Mouse (Mus musculus): ENCODE data around the gene Snn. TPM values are rescaled to one million over a fixed set of nuclear protein-coding genes. Genes with fewer than 3 reads are reported as not detected.

Gene Snn
- polyA plus RNA-seq, 1 experiment from 2014 or later: 66.4 TPM

- H3K27ac ChIP-seq (replicated peaks; ENCODE audit: low read depth, low read length): no peak overlapping the region
- peaks cover 11% of the 10 kb centered on the region for H3K4me1 ChIP-seq (ENCODE audit: control insufficient read depth, insufficient read depth, low read length)
- no peaks in the 10 kb centered on the region for H3K9me3 ChIP-seq (replicated peaks; ENCODE audit: control insufficient read depth, low read length)
- no peak overlapping the region for H3K4me3 ChIP-seq (ENCODE audit: low read depth, low read length)
- DNase-seq (ENCODE audit: low spot score): no peak
- WGBS: 85% methylated on average over 6 of the region's 6 CpGs
- no peak overlapping the region for H3K9ac ChIP-seq (replicated peaks; ENCODE audit: low read length)
- no peak for ATAC-seq (replicated peaks; ENCODE audit: insufficient number of reproducible peaks, low FRiP score, low TSS enrichment, low read depth)
- no peaks in the 10 kb centered on the region for H3K27me3 ChIP-seq (ENCODE audit: control insufficient read depth, insufficient read depth, low read length)
- no peak overlapping the region for H3K4me2 ChIP-seq (ENCODE audit: low read depth, low read length)
- peaks cover 12% of the 10 kb centered on the region for H3K36me3 ChIP-seq (replicated peaks; ENCODE audit: control insufficient read depth, insufficient read depth, low read depth, low read length)
Measured at GRCm38 (mm10) chr16:11073060-11073459, 12.3 kb downstream of the Snn start.

DNA sequence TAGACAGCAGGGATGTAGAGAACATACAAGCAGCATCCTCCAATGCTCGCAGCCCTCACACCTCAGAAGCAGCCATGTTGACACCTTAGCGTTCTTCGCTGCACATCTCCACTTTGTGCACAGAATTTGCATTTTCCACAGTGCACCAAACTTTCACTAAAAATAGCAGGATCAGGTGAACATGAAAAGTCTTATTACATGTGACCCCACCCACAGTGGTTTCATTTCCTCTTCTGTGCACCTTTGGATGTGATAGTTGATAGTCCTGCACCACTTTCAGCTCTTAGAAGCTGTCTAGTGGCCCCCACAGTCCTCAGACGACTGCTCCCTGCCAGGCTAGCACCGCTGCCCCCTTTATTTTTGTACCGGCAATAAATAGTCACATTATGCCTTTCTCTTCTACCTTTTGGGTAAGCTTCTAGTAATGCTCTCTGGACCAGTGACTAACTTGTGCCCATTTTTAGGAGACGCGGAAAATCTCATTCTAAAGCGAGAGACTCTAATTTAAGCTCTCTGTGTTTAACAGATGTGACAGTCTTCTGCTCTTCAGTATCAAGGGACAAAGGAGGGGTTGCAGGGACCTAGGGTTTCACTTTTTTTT, 17.0 kb downstream of the Snn start:
- 94% methylated on average over 9 of the region's 9 CpGs for WGBS
- no peaks in the 10 kb centered on the region for H3K9me3 ChIP-seq (replicated peaks; ENCODE audit: control insufficient read depth, low read length)
- no peaks in the 10 kb centered on the region for H3K27me3 ChIP-seq (ENCODE audit: control insufficient read depth, insufficient read depth, low read length)
- DNase-seq (ENCODE audit: low spot score) (no peak), ATAC-seq (replicated peaks; ENCODE audit: insufficient number of reproducible peaks, low FRiP score, low TSS enrichment, low read depth) (no peak)
- H3K27ac ChIP-seq (replicated peaks; ENCODE audit: low read depth, low read length): no peak overlapping the region
- H3K36me3 ChIP-seq (replicated peaks; ENCODE audit: control insufficient read depth, insufficient read depth, low read depth, low read length): peaks cover 9% of the 10 kb centered on the region
- H3K4me1 ChIP-seq (ENCODE audit: control insufficient read depth, insufficient read depth, low read length): no peaks in the 10 kb centered on the region
- H3K4me3 ChIP-seq (ENCODE audit: low read depth, low read length): no peak overlapping the region
- no peak overlapping the region for H3K9ac ChIP-seq (replicated peaks; ENCODE audit: low read length)
- no peak overlapping the region for H3K4me2 ChIP-seq (ENCODE audit: low read depth, low read length)

DNA sequence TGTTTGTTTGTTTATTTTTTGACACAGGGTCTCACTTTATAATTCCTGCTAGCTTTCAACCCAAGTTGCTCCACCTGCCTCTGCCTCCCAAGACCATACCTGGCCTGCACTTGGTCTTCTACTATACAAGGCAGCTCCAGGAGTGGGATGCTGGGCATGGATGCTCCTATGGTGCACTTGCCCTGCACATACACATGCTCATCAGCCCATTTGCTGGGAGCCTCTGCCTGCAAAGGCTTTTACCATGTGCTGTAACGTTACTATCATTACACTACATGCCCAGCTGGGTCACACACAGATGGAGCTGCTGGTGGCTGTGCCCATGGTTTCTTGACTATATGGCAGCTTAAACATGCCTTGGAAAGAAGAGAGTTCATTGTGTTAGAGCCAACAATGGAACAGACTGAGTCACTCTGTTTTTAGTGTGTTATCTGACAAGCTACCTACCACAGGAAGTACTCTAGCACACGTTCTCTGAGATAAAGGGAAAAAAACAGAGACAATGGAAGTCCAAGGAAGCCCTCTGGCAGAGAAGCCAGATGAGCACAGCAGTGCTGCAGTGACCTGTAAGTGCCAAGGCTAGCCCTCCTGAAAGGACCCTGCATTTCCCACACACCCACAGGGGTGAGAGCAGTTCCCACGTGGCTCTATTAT, 17.6 kb downstream of the Snn start:
- ATAC-seq (replicated peaks; ENCODE audit: insufficient number of reproducible peaks, low FRiP score, low TSS enrichment, low read depth) (no peak), DNase-seq (ENCODE audit: low spot score) (no peak)
- Histone ChIP-seq H3K9ac (replicated peaks; ENCODE audit: low read length) (no peak overlapping the region), H3K4me2 (ENCODE audit: low read depth, low read length) (no peak overlapping the region), H3K27me3 (ENCODE audit: control insufficient read depth, insufficient read depth, low read length) (no peaks in the 10 kb centered on the region), H3K4me3 (ENCODE audit: low read depth, low read length) (no peak overlapping the region), H3K36me3 (replicated peaks; ENCODE audit: control insufficient read depth, insufficient read depth, low read depth, low read length) (peaks cover 14% of the 10 kb centered on the region), H3K9me3 (replicated peaks; ENCODE audit: control insufficient read depth, low read length) (no peaks in the 10 kb centered on the region), H3K27ac (replicated peaks; ENCODE audit: low read depth, low read length) (no peak overlapping the region), H3K4me1 (ENCODE audit: control insufficient read depth, insufficient read depth, low read length) (no peaks in the 10 kb centered on the region)
- 85% methylated on average over 3 of the region's 3 CpGs for WGBS

- no peak for DNase-seq (ENCODE audit: low spot score)
- Histone ChIP-seq H3K4me1 (ENCODE audit: control insufficient read depth, insufficient read depth, low read length) (no peaks in the 10 kb centered on the region), H3K36me3 (replicated peaks; ENCODE audit: control insufficient read depth, insufficient read depth, low read depth, low read length) (peaks cover 13% of the 10 kb centered on the region), H3K27ac (replicated peaks; ENCODE audit: low read depth, low read length) (no peak overlapping the region), H3K9ac (replicated peaks; ENCODE audit: low read length) (no peak overlapping the region), H3K4me2 (ENCODE audit: low read depth, low read length) (no peak overlapping the region), H3K9me3 (replicated peaks; ENCODE audit: control insufficient read depth, low read length) (no peaks in the 10 kb centered on the region), H3K4me3 (ENCODE audit: low read depth, low read length) (no peak overlapping the region), H3K27me3 (ENCODE audit: control insufficient read depth, insufficient read depth, low read length) (no peaks in the 10 kb centered on the region)
- ATAC-seq (replicated peaks; ENCODE audit: insufficient number of reproducible peaks, low FRiP score, low TSS enrichment, low read depth): no peak; the same call in 1 of the 2 replicates
- 93% methylated on average over 8 of the region's 8 CpGs for WGBS
Measured at GRCm38 (mm10) chr16:11084181-11084580, 23.4 kb downstream of the Snn start.

- Histone ChIP-seq H3K4me3 (ENCODE audit: low read depth, low read length) (no peak overlapping the region), H3K9me3 (replicated peaks; ENCODE audit: control insufficient read depth, low read length) (no peaks in the 10 kb centered on the region), H3K9ac (replicated peaks; ENCODE audit: low read length) (no peak overlapping the region), H3K36me3 (replicated peaks; ENCODE audit: control insufficient read depth, insufficient read depth, low read depth, low read length) (peaks cover 16% of the 10 kb centered on the region), H3K27me3 (ENCODE audit: control insufficient read depth, insufficient read depth, low read length) (no peaks in the 10 kb centered on the region), H3K4me1 (ENCODE audit: control insufficient read depth, insufficient read depth, low read length) (no peaks in the 10 kb centered on the region), H3K27ac (replicated peaks; ENCODE audit: low read depth, low read length) (no peak overlapping the region), H3K4me2 (ENCODE audit: low read depth, low read length) (no peak overlapping the region)
- ATAC-seq (replicated peaks; ENCODE audit: insufficient number of reproducible peaks, low FRiP score, low TSS enrichment, low read depth) (no peak), DNase-seq (ENCODE audit: low spot score) (no peak)
- WGBS: 92% methylated on average over 3 of the region's 3 CpGs
Measured at GRCm38 (mm10) chr16:11086299-11086698, 25.6 kb downstream of the Snn start.

GRCm38 (mm10) chr16:11086856-11087588, 26.3 kb downstream of the Snn start:
- peaks cover 16% of the 10 kb centered on the region for H3K36me3 ChIP-seq (replicated peaks; ENCODE audit: control insufficient read depth, insufficient read depth, low read depth, low read length)
- no peak overlapping the region for H3K4me3 ChIP-seq (ENCODE audit: low read depth, low read length)
- 84% methylated on average over 5 of the region's 5 CpGs for WGBS
- H3K9me3 ChIP-seq (replicated peaks; ENCODE audit: control insufficient read depth, low read length): no peaks in the 10 kb centered on the region
- H3K27me3 ChIP-seq (ENCODE audit: control insufficient read depth, insufficient read depth, low read length): no peaks in the 10 kb centered on the region
- H3K27ac ChIP-seq (replicated peaks; ENCODE audit: low read depth, low read length): no peak overlapping the region
- ATAC-seq (replicated peaks; ENCODE audit: insufficient number of reproducible peaks, low FRiP score, low TSS enrichment, low read depth) (0 out of 2 replicates have a peak, but pooled peaks have one; percentile 46), DNase-seq (ENCODE audit: low spot score) (no peak)
- H3K4me2 ChIP-seq (ENCODE audit: low read depth, low read length): no peak overlapping the region
- H3K9ac ChIP-seq (replicated peaks; ENCODE audit: low read length): no peak overlapping the region
- H3K4me1 ChIP-seq (ENCODE audit: control insufficient read depth, insufficient read depth, low read length): no peaks in the 10 kb centered on the region

DNA sequence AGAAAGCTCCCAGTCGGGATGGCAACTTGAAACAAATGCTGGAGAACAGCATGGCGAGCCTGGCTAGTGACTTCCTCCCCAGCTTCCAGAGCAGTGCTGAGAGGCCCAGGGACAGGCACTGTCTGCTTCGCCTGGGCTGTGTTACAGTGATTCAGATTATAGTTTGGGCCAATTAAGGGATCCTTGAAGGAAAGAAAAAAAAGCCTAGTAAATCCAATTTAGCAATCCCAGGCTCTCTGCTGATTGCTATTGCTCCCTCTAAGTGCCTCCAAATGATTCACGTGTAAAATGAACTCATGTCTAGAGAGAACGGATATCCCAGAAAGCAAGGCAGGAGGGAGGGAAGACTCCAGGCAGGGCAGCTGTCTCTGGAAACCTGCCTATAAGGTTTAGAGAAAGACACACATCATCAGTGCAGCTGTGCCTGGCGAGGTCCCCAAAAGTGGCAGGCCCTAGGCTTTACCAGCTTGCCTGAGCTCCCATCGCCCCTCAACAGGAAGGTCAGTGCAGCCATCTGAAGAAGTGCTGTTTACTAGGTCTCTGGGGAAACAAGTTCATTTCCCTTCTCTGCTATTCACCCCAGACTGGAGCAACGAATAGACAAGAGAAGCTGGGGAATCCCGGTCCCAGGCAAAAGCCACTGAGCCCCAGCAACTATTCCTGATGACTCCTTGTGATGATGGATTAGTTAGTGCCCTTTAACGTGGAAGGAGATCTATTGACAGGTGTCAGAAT, 30.3 kb downstream of the Snn start:
- Histone ChIP-seq H3K27me3 (ENCODE audit: control insufficient read depth, insufficient read depth, low read length) (no peaks in the 10 kb centered on the region), H3K4me1 (ENCODE audit: control insufficient read depth, insufficient read depth, low read length) (no peaks in the 10 kb centered on the region), H3K9me3 (replicated peaks; ENCODE audit: control insufficient read depth, low read length) (no peaks in the 10 kb centered on the region), H3K27ac (replicated peaks; ENCODE audit: low read depth, low read length) (no peak overlapping the region), H3K36me3 (replicated peaks; ENCODE audit: control insufficient read depth, insufficient read depth, low read depth, low read length) (peaks cover 5% of the 10 kb centered on the region; the same call in 1 of the 2 replicates), H3K4me2 (ENCODE audit: low read depth, low read length) (no peak overlapping the region), H3K4me3 (ENCODE audit: low read depth, low read length) (no peak overlapping the region), H3K9ac (replicated peaks; ENCODE audit: low read length) (no peak overlapping the region)
- WGBS: 78% methylated on average over 10 of the region's 10 CpGs
- DNase-seq (ENCODE audit: low spot score): no peak
- ATAC-seq (replicated peaks; ENCODE audit: insufficient number of reproducible peaks, low FRiP score, low TSS enrichment, low read depth): no peak

Measured in embryonic facial prominence, embryonic 11.5 days (tissue).